Mouse (Mus musculus) bone marrow, adult 2 months (tissue): ENCODE data around the gene Psmd4.

Experiments
- CTCF ChIP-seq: fragments of 200-500 bp; IDR thresholded peaks from 2 replicates; pipeline ENCODE4 v1.5.1; 2011; ENCODE audit warnings: low read length, control low read depth; ENCODE audit not compliant: control insufficient read depth, insufficient read depth
- POLR2A ChIP-seq: fragments of 200-500 bp; IDR thresholded peaks from 2 replicates; pipeline ENCODE4 v1.6.1; 2011; ENCODE audit warnings: low read depth, mild to moderate bottlenecking, control low read depth, low read length, borderline replicate concordance; ENCODE audit not compliant: control insufficient read depth

GRCm38 (mm10) chr3:94996946-94997345 lies 45.5 kb downstream of the Psmd4 start:
- TF ChIP-seq CTCF (peak; percentile 53), POLR2A (no peak)
